Mouse (Mus musculus): ENCODE measurements around the gene Copb1.
"Not testable (repeated sequence)": the region's sequence is repeated elsewhere in the genome, so short reads cannot be mapped to it uniquely, and the experiment has no call there.

Gene Copb1

GRCm38 (mm10) chr7:114216908-114217307, 37.6 kb downstream of the Copb1 start:
- no peak for DNase-seq (ENCODE audit: low spot score)

- DNase-seq (ENCODE audit: low spot score), result no peak
Measured at GRCm38 (mm10) chr7:114214385-114214784, 40.1 kb downstream of the Copb1 start.

GRCm38 (mm10) chr7:114213537-114213936, 41.0 kb downstream of the Copb1 start:
- no peak for DNase-seq (ENCODE audit: low spot score)

GRCm38 (mm10) chr7:114210618-114211017, 43.9 kb downstream of the Copb1 start:
- DNase-seq (ENCODE audit: low spot score), result no peak

- no peak for DNase-seq (ENCODE audit: low spot score)
Measured at GRCm38 (mm10) chr7:114209841-114210240, 44.7 kb downstream of the Copb1 start.

GRCm38 (mm10) chr7:114203491-114204359, 50.8 kb downstream of the Copb1 start:
- no peak for DNase-seq (ENCODE audit: low spot score)

- no peak for DNase-seq (ENCODE audit: low spot score)
Measured at GRCm38 (mm10) chr7:114202972-114203404, 51.5 kb downstream of the Copb1 start.

- DNase-seq (ENCODE audit: low spot score), result no peak
Measured at GRCm38 (mm10) chr7:114200651-114201050, 53.9 kb downstream of the Copb1 start.

GRCm38 (mm10) chr7:114199428-114200110, 54.9 kb downstream of the Copb1 start:
- DNase-seq (ENCODE audit: low spot score), result no peak

- DNase-seq (ENCODE audit: low spot score), result no peak
Measured at GRCm38 (mm10) chr7:114198252-114198651, 56.3 kb downstream of the Copb1 start.

GRCm38 (mm10) chr7:114196588-114196987, 57.9 kb downstream of the Copb1 start:
- not testable (repeated sequence) for DNase-seq (ENCODE audit: low spot score)

- DNase-seq (ENCODE audit: low spot score), result not testable (repeated sequence)
Measured at GRCm38 (mm10) chr7:114194788-114195187, 59.7 kb downstream of the Copb1 start.

- no peak for DNase-seq (ENCODE audit: low spot score)
Measured at GRCm38 (mm10) chr7:114194224-114194623, 60.3 kb downstream of the Copb1 start.

GRCm38 (mm10) chr7:114193284-114194067, 61.0 kb downstream of the Copb1 start:
- DNase-seq (ENCODE audit: low spot score), result no peak

- no peak for DNase-seq (ENCODE audit: low spot score)
Measured at GRCm38 (mm10) chr7:114192581-114192980, 61.9 kb downstream of the Copb1 start.

GRCm38 (mm10) chr7:114183416-114183815, 71.1 kb downstream of the Copb1 start:
- DNase-seq (ENCODE audit: low spot score), result no peak

GRCm38 (mm10) chr7:114182708-114183107, 71.8 kb downstream of the Copb1 start:
- DNase-seq (ENCODE audit: low spot score), result no peak

- peak; percentile 47 for DNase-seq (ENCODE audit: low spot score)
Measured at GRCm38 (mm10) chr7:114181391-114181790, 73.1 kb downstream of the Copb1 start.

GRCm38 (mm10) chr7:114176588-114176987, 77.9 kb downstream of the Copb1 start:
- DNase-seq (ENCODE audit: low spot score), result no peak

GRCm38 (mm10) chr7:114171354-114172097, 83.0 kb downstream of the Copb1 start:
- no peak for DNase-seq (ENCODE audit: low spot score)

- no peak for DNase-seq (ENCODE audit: low spot score)
Measured at GRCm38 (mm10) chr7:114169996-114170395, 84.5 kb downstream of the Copb1 start.

GRCm38 (mm10) chr7:114169381-114169780, 85.1 kb downstream of the Copb1 start:
- DNase-seq (ENCODE audit: low spot score), result no peak

All from urinary bladder, postnatal 10 days (tissue).